Mouse (Mus musculus): ENCODE measurements at regions not wholly inside any gene's neighbourhood (a gene's known extent, or its start where the extent isn't known, plus 50 kb on each side); places are given as distances from the start of the nearest gene placed in this dataset.

- no peaks in the 10 kb centered on the region for H3K27me3 ChIP-seq (ENCODE audit: insufficient read depth, low read length)
- no peak for DNase-seq
These were observed 125.4 kb downstream of the Dthd1 start for GRCm38 (mm10) chr5:62939050-62939449.

More at GRCm38 (mm10) chr5:62939050-62939449, 125.4 kb downstream of the Dthd1 start:
- Histone ChIP-seq H3K9ac (replicated peaks) (no peak overlapping the region), H3K4me1 (ENCODE audit: insufficient read depth) (no peaks in the 10 kb centered on the region), H3K4me3 (ENCODE audit: low read depth, low read length) (no peak overlapping the region), H3K36me3 (replicated peaks; ENCODE audit: insufficient read depth, low read length) (no peaks in the 10 kb centered on the region), H3K27ac (ENCODE audit: low read depth) (no peak overlapping the region), H3K9me3 (ENCODE audit: low read length) (no peaks in the 10 kb centered on the region), H3K4me2 (ENCODE audit: low read depth, low read length) (no peak overlapping the region)
- TF ChIP-seq CTCF (IDR thresholded peaks at IDR 0.05; ENCODE audit: low read depth) (peak; percentile 32; the same call in 1 of the 2 replicates), EP300 (IDR thresholded peaks at IDR 0.05; ENCODE audit: low read depth) (no peak)
- 44% methylated on average over 6 of the region's 6 CpGs for WGBS (ENCODE audit: insufficient replicate concordance)
- no peak; the same call in 1 of the 2 replicates for ATAC-seq
